22 mouse cellular contexts compared by ENCODE assay signal in the genomic region with DNA sequence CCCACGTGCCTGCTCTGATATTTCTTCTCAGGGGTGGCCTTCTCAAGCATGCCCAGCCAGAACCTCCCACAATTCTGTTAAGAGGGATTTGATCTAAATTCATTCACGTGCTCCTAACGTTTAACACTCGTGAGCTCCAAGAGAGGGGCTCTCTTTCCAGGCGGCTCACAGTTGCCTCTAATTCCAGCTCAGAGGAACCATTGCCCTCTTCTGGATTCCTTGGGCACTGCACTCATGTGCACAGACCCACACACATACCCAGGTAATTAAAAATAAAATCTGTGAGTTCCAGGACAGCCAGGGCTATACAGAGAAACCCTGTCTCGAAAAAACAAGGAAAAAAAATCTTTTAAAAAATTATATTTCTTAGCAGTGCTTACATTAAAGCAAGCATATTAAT. TPM values are rescaled to one million over a fixed set of nuclear protein-coding genes. Genes with fewer than 3 reads are reported as not detected.
DNase-seq lines count a peak whose midpoint lies in the region; ATAC-seq and TF ChIP-seq lines count a peak whose summit lies in the region.
"Had no signal": no experiment of that assay in that cellular context is flagged by ENCODE, and none has a peak within 500 bp of the region (broad histone marks: within the 10 kb centered on the region; RNA-seq: fewer than 3 reads in every experiment).

No protein-coding gene starts in this region.

- no peaks in the 10 kb centered on the region for H3K9me3 ChIP-seq in midbrain, postnatal 0 days (ENCODE audit: low read length)
- no peaks in the 10 kb centered on the region for H3K9me3 ChIP-seq in midbrain, embryonic 10.5 days (replicated peaks)
- H3K9me3 ChIP-seq in stomach, postnatal 0 days (ENCODE audit: control insufficient read depth, low read length): no peaks in the 10 kb centered on the region
- no peaks in the 10 kb centered on the region for H3K9me3 ChIP-seq in forebrain, postnatal 0 days (ENCODE audit: low read length)
- H3K9me3 ChIP-seq: embryonic facial prominence, embryonic 15.5 days; heart, embryonic 10.5 days had no signal

- H3K4me1 ChIP-seq in heart, adult 2 months (ENCODE audit: control insufficient read depth, insufficient read depth, low read length): no peaks in the 10 kb centered on the region
- 0 out of 2 replicates have a peak, but pooled peaks cover 4% of the 10 kb centered on the region for H3K4me1 ChIP-seq in midbrain, postnatal 0 days (ENCODE audit: insufficient read depth, low read length)
- H3K4me1 ChIP-seq in midbrain, embryonic 10.5 days: peaks cover 15% of the 10 kb centered on the region
- H3K4me1 ChIP-seq in stomach, postnatal 0 days (replicated peaks; ENCODE audit: control insufficient read depth, insufficient read depth): no peaks in the 10 kb centered on the region
- 0 out of 2 replicates have a peak, but pooled peaks cover 6% of the 10 kb centered on the region for H3K4me1 ChIP-seq in forebrain, postnatal 0 days (ENCODE audit: insufficient read depth)

- TF ChIP-seq POLR2A in heart, adult 2 months (IDR thresholded peaks at IDR 0.05; ENCODE audit: insufficient read depth, low read depth, low read length): no peak

- intact Hi-C loops in heart, adult 2 months (cut with DNase I): no loop called here
- intact Hi-C loops in heart, postnatal 14 days (cut with DNase I): no loop called here

- TF ChIP-seq EP300 in heart, adult 2 months (IDR thresholded peaks at IDR 0.05; ENCODE audit: insufficient read depth, low read depth, low read length): no peak
- TF ChIP-seq EP300 in stomach, postnatal 0 days (optimal IDR thresholded peaks at IDR 0.05): no peak

- WGBS in heart, adult 2 months: 91% methylated on average over 6 of the region's 6 CpGs
- 96% methylated on average over 6 of the region's 6 CpGs for WGBS in midbrain, postnatal 0 days
- WGBS in midbrain, embryonic 10.5 days: 91% methylated on average over 6 of the region's 6 CpGs
- 90% methylated on average over 6 of the region's 6 CpGs for WGBS in stomach, postnatal 0 days
- WGBS in forebrain, postnatal 0 days: 88% methylated on average over 6 of the region's 6 CpGs

- H3K4me2 ChIP-seq in midbrain, postnatal 0 days (ENCODE audit: low read depth, low read length, poor library complexity, severe bottlenecking): no peak overlapping the region
- H3K4me2 ChIP-seq in stomach, postnatal 0 days (replicated peaks; ENCODE audit: low read depth): no peak overlapping the region
- H3K4me2 ChIP-seq in forebrain, postnatal 0 days (ENCODE audit: low read depth): no peak overlapping the region
- H3K4me2 ChIP-seq: embryonic facial prominence, embryonic 15.5 days; hindbrain, embryonic 14.5 days had no signal

- no peak overlapping the region for H3K4me3 ChIP-seq in heart, adult 2 months
- H3K4me3 ChIP-seq in layer of hippocampus, adult 2 months: no peak overlapping the region
- no peak overlapping the region for H3K4me3 ChIP-seq in midbrain, postnatal 0 days (ENCODE audit: low read depth, low read length)
- H3K4me3 ChIP-seq in midbrain, embryonic 10.5 days: no peak overlapping the region
- no peak overlapping the region for H3K4me3 ChIP-seq in stomach, postnatal 0 days (ENCODE audit: low read depth, low read length)
- H3K4me3 ChIP-seq in forebrain, postnatal 0 days (ENCODE audit: low read depth, low read length): no peak overlapping the region
- H3K4me3 ChIP-seq: embryonic facial prominence, embryonic 15.5 days; erythroblast, embryonic 14.5 days; forebrain, embryonic 10.5 days; heart, embryonic 10.5 days had no signal

- no peaks in the 10 kb centered on the region for H3K36me3 ChIP-seq in heart, adult 2 months (ENCODE audit: control insufficient read depth, insufficient read depth, low read length)
- no peaks in the 10 kb centered on the region for H3K36me3 ChIP-seq in midbrain, postnatal 0 days (ENCODE audit: insufficient read depth, low read length)
- no peaks in the 10 kb centered on the region for H3K36me3 ChIP-seq in midbrain, embryonic 10.5 days
- H3K36me3 ChIP-seq in stomach, postnatal 0 days (ENCODE audit: control insufficient read depth, insufficient read depth, low read length): no peaks in the 10 kb centered on the region
- no peaks in the 10 kb centered on the region for H3K36me3 ChIP-seq in forebrain, postnatal 0 days (ENCODE audit: insufficient read depth)
- H3K36me3 ChIP-seq: embryonic facial prominence, embryonic 15.5 days; forebrain, embryonic 10.5 days; heart, embryonic 10.5 days had no signal

- H3K27ac ChIP-seq in heart, adult 2 months: no peak overlapping the region
- no peak overlapping the region for H3K27ac ChIP-seq in layer of hippocampus, adult 2 months
- no peak overlapping the region for H3K27ac ChIP-seq in midbrain, postnatal 0 days (ENCODE audit: low read depth, low read length)
- no peak overlapping the region for H3K27ac ChIP-seq in midbrain, embryonic 10.5 days (replicated peaks)
- H3K27ac ChIP-seq in stomach, postnatal 0 days (replicated peaks): no peak overlapping the region
- H3K27ac ChIP-seq in forebrain, postnatal 0 days (ENCODE audit: low read depth, low read length): no peak overlapping the region
- H3K27ac ChIP-seq: embryonic facial prominence, embryonic 15.5 days; forebrain, embryonic 10.5 days; heart, embryonic 10.5 days; hindbrain, embryonic 14.5 days had no signal

- TF ChIP-seq CTCF in heart, adult 2 months (IDR thresholded peaks at IDR 0.05): 0 out of 2 replicates have a peak, but pooled peaks have one; percentile 15
- peak; percentile 48 for TF ChIP-seq CTCF in layer of hippocampus, adult 2 months (conservative IDR thresholded peaks at IDR 0.05)
- TF ChIP-seq CTCF in midbrain, postnatal 0 days (IDR thresholded peaks at IDR 0.05): peak; percentile 18; the same call in 1 of the 2 replicates
- peak; percentile 20; the same call in 1 of the 2 replicates for TF ChIP-seq CTCF in stomach, postnatal 0 days (IDR thresholded peaks at IDR 0.05; ENCODE audit: low read depth)
- no peak for TF ChIP-seq CTCF in forebrain, postnatal 0 days (IDR thresholded peaks at IDR 0.05; ENCODE audit: low read depth)

- H3K9ac ChIP-seq in heart, adult 2 months (ENCODE audit: low read depth, low read length): no peak overlapping the region
- no peak overlapping the region for H3K9ac ChIP-seq in midbrain, postnatal 0 days (replicated peaks; ENCODE audit: low read length, poor library complexity, severe bottlenecking)
- no peak overlapping the region for H3K9ac ChIP-seq in stomach, postnatal 0 days (ENCODE audit: low read length)
- H3K9ac ChIP-seq in forebrain, postnatal 0 days: no peak overlapping the region
- H3K9ac ChIP-seq: embryonic facial prominence, embryonic 15.5 days; hindbrain, embryonic 14.5 days had no signal

- no peak for ATAC-seq in midbrain, postnatal 0 days (ENCODE audit: low FRiP score)
- no peak for ATAC-seq in stomach, postnatal 0 days (ENCODE audit: low FRiP score, low TSS enrichment)
- ATAC-seq in forebrain, postnatal 0 days: no peak
- ATAC-seq: forebrain, embryonic 14.5 days had no signal

- H3K27me3 ChIP-seq in heart, adult 2 months (ENCODE audit: control insufficient read depth, insufficient read depth, low read length): no peaks in the 10 kb centered on the region
- no peaks in the 10 kb centered on the region for H3K27me3 ChIP-seq in midbrain, postnatal 0 days (ENCODE audit: insufficient read depth, low read length)
- peaks cover 21% of the 10 kb centered on the region for H3K27me3 ChIP-seq in midbrain, embryonic 10.5 days (ENCODE audit: low read depth, poor library complexity, severe bottlenecking)
- H3K27me3 ChIP-seq in stomach, postnatal 0 days (ENCODE audit: control insufficient read depth, insufficient read depth, low read length): no peaks in the 10 kb centered on the region
- no peaks in the 10 kb centered on the region for H3K27me3 ChIP-seq in forebrain, postnatal 0 days (ENCODE audit: insufficient read depth, low read length)
- H3K27me3 ChIP-seq: embryonic facial prominence, embryonic 15.5 days had no signal

- DNase-seq in heart, adult 2 months: no peak
- no peak for DNase-seq in heart, postnatal 14 days
- DNase-seq in layer of hippocampus, adult 2 months (ENCODE audit: low spot score in 2 of 2): no peak
- no peak for DNase-seq in layer of hippocampus, postnatal 14 days (ENCODE audit: low spot score in 2 of 2)
- no peak for DNase-seq in midbrain, postnatal 0 days (ENCODE audit: low spot score)
- no peak for DNase-seq in midbrain, embryonic 10.5 days (ENCODE audit: low spot score)
- DNase-seq in stomach, postnatal 0 days (ENCODE audit: low spot score): no peak
- DNase-seq in forebrain, postnatal 0 days: no peak
- DNase-seq: adrenal gland, postnatal 14 days; cerebellum, adult 2 months; embryo, embryonic 11 days; gastrocnemius, postnatal 36 days; heart, adult 11 months; heart, postnatal 10 days had no signal

- no peaks in the 10 kb centered on the region for H3K79me2 ChIP-seq in heart, adult 2 months (replicated peaks; ENCODE audit: control insufficient read depth, insufficient read depth, low read length)

RNA-seq across cellular contexts. Expression of a gene that starts 51.5 kb away (rescaled TPM):
- under 1 TPM; 0.03 to 0.05 TPM for total RNA-seq in heart, adult 2 months (2021)
- 0.06 and 0.09 TPM in 2 replicates for polyA plus RNA-seq in heart, adult 2 months (2012; rRNA removed)
- under 1 TPM; 0.07 TPM for total RNA-seq in heart, postnatal 14 days (2021)
- 100 to 1,000 TPM; 222 to 227 TPM for total RNA-seq in layer of hippocampus, adult 2 months (2021)
- 100 to 1,000 TPM; 161 to 167 TPM for total RNA-seq in layer of hippocampus, postnatal 14 days (2021)
- total RNA-seq in midbrain, postnatal 0 days (2014; rRNA removed): 36.8 and 37.9 TPM in 2 replicates
- polyA plus RNA-seq in midbrain, postnatal 0 days (2015; fragmentation: Nextera tagmentation; extraction: Ambion mirVana): 17.9 and 21.2 TPM in 2 replicates
- 2.0 and 3.3 TPM in 2 replicates for polyA plus RNA-seq in midbrain, embryonic 10.5 days (2016; fragmentation: Nextera tagmentation; extraction: Ambion mirVana)
- polyA plus RNA-seq in stomach, postnatal 0 days (2015; fragmentation: Nextera tagmentation; extraction: Ambion mirVana): 0.21 TPM in 2 replicates
- 41.9 and 43.4 TPM in 2 replicates for total RNA-seq in forebrain, postnatal 0 days (2014; rRNA removed)
- polyA plus RNA-seq in forebrain, postnatal 0 days (2015; fragmentation: Nextera tagmentation; extraction: Ambion mirVana): 13.7 and 25.2 TPM in 2 replicates
- total RNA-seq: common myeloid progenitor, adult 5-6 weeks; gastrocnemius, postnatal 36 days; hematopoietic stem cell, adult 5-6 weeks had no signal
- polyA plus RNA-seq: erythroblast, embryonic 14.5 days had no signal

Comparison
In these comparisons a context has a peak if more than half of its experiments do, and no peak if none do; other contexts are left out.
1. RNA of a gene that starts 51.5 kb away (total RNA-seq): 222 to 227 TPM in layer of hippocampus, adult 2 months, 161 to 167 TPM in layer of hippocampus, postnatal 14 days, 41.9 to 43.4 TPM in forebrain, postnatal 0 days and 36.8 to 37.9 TPM in midbrain, postnatal 0 days; 0.07 TPM in heart, postnatal 14 days and 0.03 to 0.05 TPM in heart, adult 2 months; every median in the first group is over 10 times any median in the second.